Mouse (Mus musculus) cerebellum, adult 2 months (tissue): ENCODE data around the gene Ube2q2.

Experiments used
- CTCF ChIP-seq: fragments of 200-500 bp; IDR thresholded peaks from 2 replicates; pipeline ENCODE4 v1.5.1; 2011; ENCODE audit warnings: low read depth, mild to moderate bottlenecking, control low read depth, low read length, moderate library complexity, borderline replicate concordance; ENCODE audit not compliant: insufficient read depth
- POLR2A ChIP-seq: fragments of 200-500 bp; IDR thresholded peaks from 2 replicates; pipeline ENCODE4 v1.6.1; 2011; ENCODE audit warnings: low read length, control low read depth, borderline replicate concordance; ENCODE audit not compliant: insufficient read depth

GRCm38 (mm10) chr9:55216078-55216477 lies 67.4 kb downstream of the Ube2q2 start:
- TF ChIP-seq CTCF (no peak), POLR2A (no peak)
